Mouse (Mus musculus): Measurements from ENCODE around the gene Tmed6.

- TF ChIP-seq GATA1 (IDR thresholded peaks at IDR 0.05; ENCODE audit: low read length) (no peak), TAL1 (IDR thresholded peaks at IDR 0.05; ENCODE audit: low read length) (no peak)
These were observed 43.7 kb upstream of the Tmed6 start for GRCm38 (mm10) chr8:107108978-107109720.
